Mouse (Mus musculus) R1 (cell line): Measurements from ENCODE around the gene Gabarapl1.
"Not testable (repeated sequence)": the region's sequence is repeated elsewhere in the genome, so short reads cannot be mapped to it uniquely, and the experiment has no call there.

Source experiments
- DNase-seq: peaks from one replicate; pipeline ENCODE4 v3.0.0-alpha.2; 2018; ENCODE audit warnings: low read depth, low spot score

Gene Gabarapl1

GRCm38 (mm10) chr6:129532942-129533860 lies at the start of gene Gabarapl1:
TSS of gene Gabarapl1 (plus strand) at chr6:129533160.
- peak; percentile 77 for DNase-seq

GRCm38 (mm10) chr6:129494924-129495323 lies 38.0 kb upstream of the Gabarapl1 start:
- no peak for DNase-seq

- DNase-seq, result no peak
Observed at GRCm38 (mm10) chr6:129497345-129498218, 35.4 kb upstream of the Gabarapl1 start.

GRCm38 (mm10) chr6:129499516-129499915 lies 33.4 kb upstream of the Gabarapl1 start:
- not testable (repeated sequence) for DNase-seq

GRCm38 (mm10) chr6:129503471-129503870 lies 29.5 kb upstream of the Gabarapl1 start:
- DNase-seq, result no peak

GRCm38 (mm10) chr6:129507024-129507423 lies 25.9 kb upstream of the Gabarapl1 start, which contains the start of gene Olr1:
TSS of gene Olr1 (minus strand) at chr6:129507165.
- no peak for DNase-seq

GRCm38 (mm10) chr6:129510120-129510911 lies 22.6 kb upstream of the Gabarapl1 start:
- DNase-seq, result no peak

GRCm38 (mm10) chr6:129512367-129512766 lies 20.6 kb upstream of the Gabarapl1 start, which contains the start of gene Tmem52b:
TSS of gene Tmem52b (plus strand) at chr6:129512555.
- DNase-seq, result no peak

GRCm38 (mm10) chr6:129512868-129513267 lies 20.1 kb upstream of the Gabarapl1 start:
- no peak for DNase-seq

- DNase-seq, result no peak
Observed at GRCm38 (mm10) chr6:129513409-129513808, 19.6 kb upstream of the Gabarapl1 start.

GRCm38 (mm10) chr6:129514376-129514775 lies 18.6 kb upstream of the Gabarapl1 start:
- DNase-seq, result no peak

GRCm38 (mm10) chr6:129515068-129515467 lies 17.9 kb upstream of the Gabarapl1 start:
- DNase-seq, result no peak

- no peak for DNase-seq
Observed at GRCm38 (mm10) chr6:129516388-129516787, 16.6 kb upstream of the Gabarapl1 start.

GRCm38 (mm10) chr6:129517752-129518408 lies 15.1 kb upstream of the Gabarapl1 start:
- peak; percentile 33 for DNase-seq

GRCm38 (mm10) chr6:129526069-129526468 lies 6.9 kb upstream of the Gabarapl1 start:
- no peak for DNase-seq

- no peak for DNase-seq
Observed at GRCm38 (mm10) chr6:129527416-129527815, 5.5 kb upstream of the Gabarapl1 start.

- no peak for DNase-seq
Observed at GRCm38 (mm10) chr6:129529605-129530004, 3.4 kb upstream of the Gabarapl1 start.

GRCm38 (mm10) chr6:129530261-129530660 lies 2.7 kb upstream of the Gabarapl1 start:
- DNase-seq, result no peak

GRCm38 (mm10) chr6:129532556-129532941 lies 411 bp upstream of the Gabarapl1 start:
- peak; percentile 66 for DNase-seq

- DNase-seq, result peak; percentile 13
Observed at GRCm38 (mm10) chr6:129534057-129534456, 1.1 kb downstream of the Gabarapl1 start.
